Mouse (Mus musculus) embryonic stem cell, embryonic (primary cell): ENCODE results near the gene Dad1.

Experiments
- CTCF ChIA-PET, 4 experiments: fragments of 300-600 bp in 2 of 4; fragments of 350-600 bp in 2 of 4; sonication (Branson Sonifier 250); formaldehyde crosslinking; loops; one replicate each; lab custom pipeline; 2022; ENCODE audit warnings: inconsistent platforms in 2 of 4; lab: Charles Lee
- POLR2A ChIA-PET, 4 experiments: fragments of 300-600 bp in 2 of 4; fragments of 350-600 bp in 2 of 4; sonication (Branson Sonifier 250); formaldehyde crosslinking; loops; one replicate each; lab custom pipeline; 2022; ENCODE audit warnings: antibody characterized with exemption in 4 of 4, inconsistent platforms in 1 of 4; lab: Charles Lee

Gene Dad1

DNA sequence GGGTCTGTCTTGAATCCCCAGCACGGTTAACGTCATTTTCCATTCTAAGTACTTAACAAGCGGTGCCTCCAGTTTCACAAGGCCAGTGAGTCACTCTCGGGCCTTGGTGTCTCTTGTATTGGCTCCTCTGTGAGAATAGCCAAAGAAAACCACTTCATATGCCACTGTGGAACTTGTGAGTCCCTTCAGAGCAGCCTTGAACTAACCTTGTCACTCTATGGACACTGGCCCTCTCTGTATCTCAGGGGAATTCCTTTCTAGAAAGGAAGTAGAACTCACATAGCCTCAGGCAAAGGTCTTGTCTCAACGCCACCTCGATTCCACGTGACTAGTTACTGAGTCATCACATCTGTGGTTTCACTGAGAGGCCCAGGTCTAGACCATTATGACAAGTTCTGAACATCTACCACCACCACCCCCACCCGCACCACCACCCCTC, 31.6 kb downstream of the Dad1 start:
- ChIA-PET CTCF (interaction anchor here in 2 of 4 experiments (0.5 to 0.9 kb wide), 4 partner anchors 158 to 1711 kb away, joined by 3 to 4 read pairs (median 3); no protein-coding TSS in a partner anchor), POLR2A (interaction anchor here in 3 of 4 experiments (0.7 kb wide), 3 partner anchors 31 to 878 kb away, joined by 3 to 6 read pairs (median 3); partner anchors contain the start of genes Abhd4 (in 1 of the 3) and Dad1 (in 1 of the 3))

DNA sequence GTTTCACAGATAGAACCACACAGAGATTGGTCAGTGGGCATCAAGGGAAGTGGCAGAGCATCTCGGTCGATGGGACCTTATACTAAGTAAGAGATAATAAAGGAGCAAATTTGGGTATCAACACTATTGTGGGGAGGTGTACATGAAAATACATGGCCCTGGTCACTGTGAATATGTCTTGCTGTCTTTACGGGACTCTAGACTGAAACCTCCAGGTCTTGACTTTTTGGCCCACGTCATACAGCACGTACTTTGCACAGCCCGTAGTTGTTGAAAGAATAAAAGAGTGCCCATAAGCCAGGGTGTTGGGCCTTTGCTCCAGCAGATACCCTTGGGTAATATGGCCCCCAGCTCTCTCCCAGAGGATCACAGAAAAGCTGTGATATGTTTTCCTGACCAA, 32.3 kb downstream of the Dad1 start:
- ChIA-PET POLR2A (no interaction called here), CTCF (interaction anchor here in 1 of 4 experiments (0.6 kb wide), 1 partner anchor 1711 kb away, joined by 3 read pairs; no protein-coding TSS in a partner anchor)

GRCm38 (mm10) chr14:54220726-54221494, 33.0 kb downstream of the Dad1 start:
- CTCF ChIA-PET: no interaction called here

GRCm38 (mm10) chr14:54219849-54220248, 34.1 kb downstream of the Dad1 start:
- ChIA-PET POLR2A (interaction anchor here in 1 of 4 experiments (0.6 kb wide), 1 partner anchor 128 kb away, joined by 4 read pairs; no protein-coding TSS in a partner anchor), CTCF (no interaction called here)

More at GRCm38 (mm10) chr14:54220726-54221494, 33.0 kb downstream of the Dad1 start:
- POLR2A ChIA-PET: interaction anchor here in 1 of 4 experiments (0.7 kb wide), 1 partner anchor 140 kb away, joined by 3 read pairs; no protein-coding TSS in a partner anchor

DNA sequence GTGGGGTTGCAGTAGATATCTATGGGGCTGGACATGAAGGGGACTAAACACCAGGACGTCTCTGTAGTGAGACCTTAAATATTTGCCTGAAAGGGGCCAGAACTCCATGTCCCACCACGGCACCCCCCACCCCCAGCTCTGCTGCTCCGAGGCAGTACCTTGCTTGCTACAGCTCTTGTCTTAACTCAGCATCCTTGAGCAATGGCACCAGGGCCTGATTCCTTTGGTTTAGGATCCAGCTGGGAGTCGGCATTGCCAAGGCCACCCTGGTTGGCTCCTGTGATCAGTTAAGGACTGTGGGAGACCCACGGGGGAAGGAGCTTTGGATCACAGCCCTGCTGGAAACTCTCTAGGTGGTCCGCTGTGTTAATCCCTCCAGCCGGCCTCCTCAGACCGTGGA, 34.6 kb downstream of the Dad1 start:
- ChIA-PET POLR2A (interaction anchor here in 1 of 4 experiments (0.6 kb wide), 1 partner anchor 129 kb away, joined by 4 read pairs; no protein-coding TSS in a partner anchor), CTCF (no interaction called here)

DNA sequence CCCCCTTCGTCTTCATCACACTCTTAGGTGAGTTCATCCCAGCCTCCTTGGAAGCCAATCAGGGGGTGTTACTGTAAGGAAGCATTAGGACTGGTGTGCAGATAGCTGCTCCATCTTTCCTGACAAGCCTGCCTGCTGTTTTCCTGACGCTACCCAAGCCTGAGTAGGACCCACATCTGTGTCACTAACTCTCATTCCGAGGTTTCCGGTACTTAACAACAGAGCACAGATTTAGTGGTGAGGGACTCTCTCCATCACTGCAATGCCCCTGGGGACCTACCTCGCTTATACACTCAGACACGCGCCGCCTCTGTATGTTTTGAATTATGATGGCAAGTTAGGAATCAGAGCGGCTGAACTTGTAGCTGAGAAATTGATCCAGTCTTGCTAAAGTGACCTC, 35.2 kb downstream of the Dad1 start:
- CTCF ChIA-PET: no interaction called here
- POLR2A ChIA-PET: no interaction called here

DNA sequence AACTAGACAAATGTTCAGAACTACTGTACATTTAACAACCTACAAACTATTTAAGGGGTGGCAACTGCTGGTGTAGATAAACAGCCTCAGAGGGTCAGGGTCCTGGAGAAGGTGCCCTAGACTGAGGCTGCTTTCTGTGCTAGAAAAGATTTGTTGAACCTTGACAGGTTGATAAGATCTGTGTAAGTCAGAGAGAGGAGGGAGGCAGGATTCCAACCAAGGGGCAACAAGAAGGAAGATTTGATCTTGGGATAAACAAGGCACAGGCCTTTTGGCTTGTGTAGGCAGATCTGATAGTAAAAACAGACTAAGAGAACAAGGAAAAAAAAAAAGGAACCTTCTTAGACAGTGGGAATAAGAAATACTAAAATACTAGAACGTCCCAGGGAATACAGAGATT, 35.7 kb downstream of the Dad1 start:
- ChIA-PET POLR2A (no interaction called here), CTCF (no interaction called here)

DNA sequence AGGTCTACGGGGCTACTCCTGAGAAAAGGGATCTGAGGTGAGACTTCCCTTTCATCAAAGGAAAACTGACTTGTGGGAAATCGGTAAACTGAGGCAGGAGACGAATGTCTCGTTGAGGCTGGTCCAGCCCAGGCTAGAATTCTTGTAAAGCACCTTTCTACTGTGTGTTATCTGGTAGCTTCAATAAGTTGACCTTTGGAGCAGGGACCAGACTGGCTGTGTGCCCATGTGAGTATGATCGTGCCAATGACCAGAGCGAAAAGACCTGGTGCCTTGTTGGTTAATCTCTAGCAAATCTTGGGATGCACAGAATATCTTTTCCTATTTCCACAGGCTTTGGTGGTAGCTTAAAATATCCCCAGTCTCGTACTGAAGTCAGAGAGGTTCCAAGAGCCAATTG, 37.8 kb downstream of the Dad1 start:
- CTCF ChIA-PET: no interaction called here
- POLR2A ChIA-PET: no interaction called here

GRCm38 (mm10) chr14:54214901-54215300, 39.0 kb downstream of the Dad1 start:
- CTCF ChIA-PET: no interaction called here
- POLR2A ChIA-PET: interaction anchor here in 1 of 4 experiments (0.7 kb wide), 1 partner anchor 202 kb away, joined by 3 read pairs; the partner anchor contains the start of gene Slc7a7

DNA sequence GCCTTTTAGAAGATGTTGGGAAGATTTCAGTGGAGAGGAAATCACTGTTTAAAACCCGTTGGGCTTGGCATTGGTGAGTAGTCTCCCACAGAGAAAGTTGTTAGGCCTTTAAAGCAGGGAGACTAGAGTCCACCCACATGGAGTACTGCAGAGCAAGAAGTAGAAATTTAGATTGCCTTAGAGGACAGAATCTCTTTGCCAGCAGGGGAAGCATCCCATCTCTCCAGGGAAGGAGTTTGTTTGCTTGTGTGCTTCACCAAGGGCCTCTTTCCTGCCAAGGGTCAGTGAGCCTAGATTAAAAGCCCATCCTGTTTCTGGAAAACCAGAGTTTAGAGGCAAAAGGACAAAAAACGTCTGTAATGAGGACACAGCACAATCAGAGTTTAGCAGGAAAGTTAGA, 39.4 kb downstream of the Dad1 start:
- POLR2A ChIA-PET: no interaction called here
- CTCF ChIA-PET: no interaction called here

DNA sequence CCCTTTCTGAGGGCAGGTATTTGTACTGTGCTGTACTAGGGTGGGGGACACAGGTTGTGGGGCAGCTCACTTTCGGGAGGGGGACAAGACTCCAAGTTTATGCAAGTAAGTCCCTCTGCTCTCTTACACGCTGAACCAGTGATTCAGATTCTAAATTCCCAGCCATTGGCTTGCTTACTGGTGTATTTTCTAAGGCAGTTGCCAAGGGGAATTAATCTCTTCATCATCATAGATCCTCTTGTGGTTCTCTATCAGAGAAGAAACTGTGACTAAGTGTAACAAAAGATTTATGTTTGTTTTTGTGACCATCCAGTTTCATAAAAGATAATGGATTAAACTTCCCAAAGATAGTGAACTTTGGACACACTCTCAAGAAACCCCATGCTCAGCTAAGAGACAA, 40.2 kb downstream of the Dad1 start:
- CTCF ChIA-PET: interaction anchor here in 1 of 4 experiments (0.7 kb wide), 1 partner anchor 144 kb away, joined by 5 read pairs; no protein-coding TSS in a partner anchor
- POLR2A ChIA-PET: no interaction called here

GRCm38 (mm10) chr14:54211755-54212154, 42.1 kb downstream of the Dad1 start:
- ChIA-PET POLR2A (interaction anchor here in 1 of 4 experiments (0.6 to 1.0 kb wide), 2 partner anchors 12 to 147 kb away, joined by 3 read pairs; no protein-coding TSS in a partner anchor), CTCF (interaction anchor here in 2 of 4 experiments (0.5 to 0.6 kb wide), 2 partner anchors 36 to 119 kb away, joined by 5 read pairs; no protein-coding TSS in a partner anchor)

GRCm38 (mm10) chr14:54211199-54211598, 42.7 kb downstream of the Dad1 start:
- ChIA-PET CTCF (interaction anchor here in 2 of 4 experiments (0.5 to 0.6 kb wide), 2 partner anchors 36 to 118 kb away, joined by 5 read pairs; no protein-coding TSS in a partner anchor), POLR2A (interaction anchor here in 1 of 4 experiments (0.6 to 1.0 kb wide), 2 partner anchors 13 to 146 kb away, joined by 3 read pairs; no protein-coding TSS in a partner anchor)

GRCm38 (mm10) chr14:54210401-54210800, 43.5 kb downstream of the Dad1 start:
- ChIA-PET CTCF (no interaction called here), POLR2A (interaction anchor here in 2 of 4 experiments (0.5 to 0.7 kb wide), 2 partner anchors 11 to 346 kb away, joined by 3 to 4 read pairs; no protein-coding TSS in a partner anchor)

- CTCF ChIA-PET: no interaction called here
- POLR2A ChIA-PET: interaction anchor here in 2 of 4 experiments (0.5 to 0.7 kb wide), 2 partner anchors 11 to 346 kb away, joined by 3 to 4 read pairs; no protein-coding TSS in a partner anchor
These were observed 44.0 kb downstream of the Dad1 start for GRCm38 (mm10) chr14:54209932-54210331.

DNA sequence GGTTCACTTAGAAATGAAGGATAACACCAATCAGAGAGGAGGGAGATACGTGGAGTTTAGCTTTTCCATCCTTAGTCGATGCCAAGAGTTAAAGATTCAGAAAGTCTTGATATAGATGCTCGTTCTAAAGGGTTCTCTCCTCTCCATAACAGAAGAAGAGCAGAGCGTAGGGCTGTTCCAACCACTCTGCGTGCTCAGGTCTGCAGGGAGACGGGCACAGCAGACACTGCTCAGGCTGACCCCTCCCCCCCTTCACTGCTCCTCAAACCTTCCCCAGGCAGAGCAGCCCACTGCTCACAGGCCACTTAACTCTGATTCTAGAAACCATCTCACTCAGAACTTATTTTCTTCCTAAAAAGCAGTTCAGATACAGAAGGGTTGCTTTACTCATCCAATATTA, 45.2 kb downstream of the Dad1 start:
- ChIA-PET POLR2A (interaction anchor here in 1 of 4 experiments (0.6 kb wide), 1 partner anchor 496 kb away, joined by 5 read pairs; no protein-coding TSS in a partner anchor), CTCF (interaction anchor here in 1 of 4 experiments (0.6 kb wide), 1 partner anchor 1853 kb away, joined by 5 read pairs; no protein-coding TSS in a partner anchor)

- ChIA-PET CTCF (no interaction called here), POLR2A (interaction anchor here in 1 of 4 experiments (0.5 kb wide), 1 partner anchor 155 kb away, joined by 3 read pairs; no protein-coding TSS in a partner anchor)
These were observed 46.0 kb downstream of the Dad1 start for GRCm38 (mm10) chr14:54207924-54208323.

DNA sequence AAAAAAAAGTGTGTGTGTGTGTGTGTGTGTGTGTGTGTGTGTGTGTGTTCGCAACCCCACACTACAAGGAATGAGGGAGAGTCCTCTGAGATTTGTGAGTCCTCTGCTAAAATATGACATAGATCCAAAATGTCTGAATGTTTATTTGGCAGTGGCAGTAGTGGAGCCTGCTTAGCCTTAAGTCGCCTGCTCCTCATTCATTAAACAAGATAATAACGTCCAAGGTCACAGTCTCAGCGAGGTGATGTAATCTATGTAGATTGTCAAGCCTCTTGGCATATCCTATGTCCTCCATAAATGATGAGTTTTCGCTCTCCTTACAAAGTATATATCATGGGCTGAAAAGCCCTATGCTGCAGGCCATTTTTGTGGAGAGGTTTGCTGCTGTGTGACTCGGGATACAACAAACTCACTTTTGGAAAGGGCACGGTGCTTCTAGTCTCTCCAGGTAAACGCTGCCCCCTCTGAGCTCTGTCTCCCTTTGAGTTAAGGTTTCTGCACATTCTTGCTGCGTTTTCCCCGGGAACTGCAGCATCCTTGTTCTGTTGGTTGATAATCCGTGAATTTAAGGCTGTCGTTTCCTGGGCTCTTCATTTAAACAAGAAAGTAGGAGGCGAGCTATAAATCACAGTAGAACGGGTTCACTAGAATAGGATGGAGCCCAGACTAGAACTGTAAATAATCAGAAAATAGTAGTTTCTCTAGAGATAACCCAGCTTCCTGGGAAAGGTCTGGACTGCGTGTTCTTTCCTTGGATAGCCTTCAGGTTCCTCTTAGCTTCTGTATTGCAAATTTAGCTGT, 47.0 kb downstream of the Dad1 start:
- ChIA-PET CTCF (interaction anchor here in 1 of 4 experiments (0.5 kb wide), 1 partner anchor 1056 kb away, joined by 3 read pairs; no protein-coding TSS in a partner anchor), POLR2A (interaction anchor here in 1 of 4 experiments (0.6 kb wide), 1 partner anchor 51 kb away, joined by 6 read pairs; no protein-coding TSS in a partner anchor)
